Mouse (Mus musculus) heart, adult 8-10 months (tissue): ENCODE measurements around the gene Kcne3. TPM values are rescaled to one million over a fixed set of nuclear protein-coding genes. Genes with fewer than 3 reads are reported as not detected.

Source experiments
- DNase-seq: peaks from one replicate; pipeline ENCODE4 v3.0.0; 2022; ENCODE audit warnings: low spot score
- total RNA-seq, 4 experiments: library from RNA; stranded (reverse); gene quantifications; 2 replicates each; pipeline ENCODE4 v1.2.4; 2022

Gene Kcne3
- 1 to 10 TPM in 1 of 4 experiments, under 1 TPM in 3; 0.28 to 1.5 (median 0.66) TPM for total RNA-seq

DNA sequence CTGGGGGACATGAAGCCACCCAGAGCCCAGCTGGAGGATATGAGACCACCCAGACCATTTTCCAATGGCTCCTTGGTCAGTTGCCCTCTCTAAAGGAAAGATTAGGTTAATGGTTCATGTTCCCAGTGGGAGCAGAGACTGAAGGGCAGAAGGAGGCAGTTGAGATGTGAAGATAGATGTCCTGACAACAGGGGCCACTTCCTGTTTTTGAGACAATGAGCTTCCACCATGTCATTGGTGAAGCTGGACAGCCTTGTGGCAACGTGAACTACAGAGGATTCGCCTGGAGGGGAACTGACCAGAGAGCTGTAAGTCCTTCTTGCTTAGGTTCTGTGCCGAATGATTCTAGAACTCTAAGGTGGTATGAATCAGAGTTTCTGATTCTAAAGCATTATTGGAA is at the start of gene Kcne3:
TSS of gene Kcne3 (plus strand) at position 234 of the 400 bp plus-strand sequence.
- no peak for DNase-seq

DNA sequence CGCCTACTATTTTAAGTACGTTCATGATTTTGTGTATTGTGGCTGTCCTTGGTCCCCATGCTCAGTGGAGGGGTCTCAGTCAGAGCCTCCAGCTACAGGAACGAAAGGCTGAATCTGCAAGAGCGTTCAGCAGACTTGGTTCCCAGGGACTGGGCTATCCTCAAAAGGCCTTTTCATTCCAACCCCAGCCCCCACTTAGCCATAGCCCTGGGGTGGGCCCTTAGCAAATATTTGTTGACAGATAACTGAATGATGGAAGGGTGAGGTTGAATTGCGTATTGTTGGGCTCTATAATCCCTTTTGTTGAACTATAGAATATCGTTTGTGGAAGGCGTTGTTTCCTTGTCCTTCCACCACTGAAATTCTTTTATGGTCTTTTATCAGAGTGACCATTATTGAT is 49.8 kb upstream of the Kcne3 start:
- no peak for DNase-seq

DNA sequence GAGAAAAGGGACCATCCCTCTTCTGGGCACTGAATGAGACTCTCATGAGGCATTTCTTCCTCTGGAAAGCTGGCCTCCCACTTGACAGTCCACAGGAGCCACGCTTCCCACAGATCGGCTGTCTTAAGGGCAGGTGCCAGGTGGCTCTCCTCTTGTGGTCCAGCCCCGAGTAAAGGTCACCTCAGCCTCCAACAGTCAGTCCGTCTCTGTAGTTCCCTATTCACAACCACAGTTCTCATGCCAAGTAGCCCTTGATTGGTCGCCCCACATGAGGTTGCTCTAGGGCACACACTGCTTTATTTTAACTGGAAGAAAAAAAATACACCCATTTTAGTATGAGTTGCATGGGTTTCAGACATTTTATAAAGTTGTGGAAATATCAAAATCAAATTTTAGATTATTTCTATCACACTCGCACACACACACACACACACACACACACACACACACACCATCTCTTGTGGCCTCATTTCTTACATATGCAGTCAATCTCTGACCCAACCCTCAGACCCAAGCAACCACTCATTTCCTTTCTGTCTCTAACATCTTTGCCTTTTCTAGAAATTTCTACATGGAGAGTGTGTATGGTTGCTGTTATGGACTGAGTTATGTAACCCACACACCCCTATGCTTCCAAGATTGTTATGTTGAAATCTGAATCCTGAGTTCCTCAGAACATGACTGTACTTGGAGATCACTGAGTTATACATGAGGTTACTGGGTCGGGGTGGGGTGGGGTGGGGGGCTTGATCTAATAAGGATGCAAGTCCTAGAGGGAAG is 47.9 kb upstream of the Kcne3 start:
- DNase-seq, result no peak

DNA sequence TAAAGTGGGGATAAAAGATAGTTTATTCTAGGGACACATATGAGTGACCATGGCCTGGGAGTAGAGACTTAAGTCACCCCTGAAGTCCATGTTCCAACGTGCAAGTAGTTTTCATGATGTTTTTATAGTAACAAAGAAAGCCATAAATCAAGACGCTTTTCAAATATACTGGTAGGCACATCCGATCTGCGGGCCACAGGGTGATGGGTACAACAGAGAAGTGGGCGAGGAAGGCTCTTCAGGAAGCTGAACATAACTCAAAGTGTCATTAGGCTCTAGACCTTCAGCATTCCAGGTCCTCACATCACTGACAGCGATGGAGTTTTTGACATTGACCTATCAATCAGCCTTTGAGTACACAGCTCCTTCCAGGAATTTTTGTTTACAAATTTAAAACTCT is 45.7 kb upstream of the Kcne3 start:
- no peak for DNase-seq

DNA sequence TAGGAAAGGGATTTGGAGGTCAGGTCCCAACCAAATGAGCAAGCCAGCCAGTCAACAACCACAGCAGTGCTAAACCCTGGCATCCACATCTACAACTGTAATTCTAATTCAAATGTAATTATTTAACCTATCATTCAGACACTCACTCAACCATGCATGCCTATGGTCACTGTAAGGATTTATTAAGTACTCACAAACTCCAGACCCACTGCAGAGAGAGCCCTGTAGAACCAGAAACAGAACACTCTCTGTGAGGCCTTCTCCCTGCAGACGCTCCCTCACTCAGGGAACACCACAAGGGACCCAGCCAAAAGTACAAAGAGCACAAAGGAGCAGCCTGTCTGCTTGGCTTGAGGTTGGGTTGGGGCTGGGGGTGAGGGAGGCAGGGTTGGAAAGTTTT is 43.9 kb upstream of the Kcne3 start:
- no peak for DNase-seq

DNA sequence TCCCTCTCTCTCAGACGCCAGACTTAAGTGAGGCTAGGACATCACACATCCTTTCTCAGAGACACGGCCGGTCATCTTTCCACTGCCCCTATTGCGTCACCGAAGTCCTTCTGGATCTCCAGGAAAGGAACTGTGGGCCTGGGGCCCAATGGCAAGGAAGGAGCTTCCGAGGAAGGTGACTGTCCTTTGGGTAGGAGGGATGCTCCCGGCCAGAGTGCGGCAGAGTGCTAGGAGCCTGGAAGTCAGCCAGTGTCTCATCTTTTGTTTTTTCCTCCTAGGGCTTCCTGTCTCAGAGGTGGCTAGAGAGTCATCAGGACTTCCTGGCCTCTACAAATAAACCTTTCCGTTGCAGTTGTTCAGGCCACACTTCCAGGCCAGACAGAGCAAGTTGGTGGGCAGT is 39.3 kb upstream of the Kcne3 start:
- peak; percentile 28 for DNase-seq

DNA sequence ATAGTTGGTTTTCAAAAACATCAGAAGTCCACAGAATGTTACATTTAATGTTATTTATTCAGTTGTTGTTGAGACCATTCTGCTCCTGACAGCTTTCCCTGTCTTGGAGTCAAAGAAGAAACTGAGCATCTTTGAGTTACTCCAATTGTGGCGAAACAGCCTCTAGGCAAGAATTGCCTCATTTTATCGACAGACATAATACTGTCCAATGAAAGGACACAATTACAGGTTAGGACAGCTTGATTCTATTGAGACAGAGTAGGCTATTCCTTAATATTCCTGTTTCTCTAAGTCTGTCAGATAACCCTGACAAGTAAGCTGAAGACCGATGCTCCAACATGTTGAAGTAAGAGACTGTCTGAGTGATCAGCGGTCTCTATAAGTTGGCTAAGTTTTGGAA is 38.2 kb upstream of the Kcne3 start:
- no peak for DNase-seq

DNA sequence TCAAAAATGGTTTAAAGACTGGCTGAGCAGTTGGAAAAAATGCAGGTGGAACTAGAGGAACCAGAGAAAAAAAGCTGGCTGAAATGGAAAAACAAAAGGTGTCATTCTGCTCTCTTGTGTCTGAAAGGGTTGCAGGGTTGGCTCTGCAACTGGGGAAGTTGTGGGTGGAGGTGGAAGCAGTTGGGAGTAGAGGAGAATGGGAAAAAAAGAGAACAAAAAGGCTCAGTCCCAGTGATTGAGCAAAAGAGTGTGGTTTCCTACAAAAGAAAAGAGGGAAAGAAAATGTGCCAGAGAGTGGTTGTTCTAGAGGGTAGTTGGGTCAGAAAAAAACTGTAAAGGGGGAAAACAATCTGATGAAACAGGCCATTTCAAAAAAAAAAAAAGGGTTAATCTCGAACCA is 35.7 kb upstream of the Kcne3 start:
- no peak for DNase-seq

DNA sequence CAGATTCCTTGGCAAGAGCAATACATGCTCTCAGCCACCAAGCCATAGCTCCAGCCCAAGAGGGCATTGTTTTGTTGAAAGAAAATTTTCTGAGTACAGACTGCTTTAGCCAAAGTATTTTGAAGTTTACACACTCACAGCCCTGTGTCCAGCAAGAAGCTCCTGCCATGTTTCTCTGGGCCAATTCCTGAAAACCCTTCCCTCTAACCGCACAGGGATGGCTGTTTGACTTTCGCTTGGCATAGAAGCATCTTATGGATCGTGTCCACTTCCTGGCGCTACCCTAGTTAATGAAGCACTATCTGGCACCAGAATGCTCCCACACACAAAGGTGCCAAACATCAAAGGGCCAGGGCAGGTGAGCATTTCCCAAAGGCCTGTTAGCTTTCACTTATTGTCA is 27.7 kb upstream of the Kcne3 start:
- DNase-seq, result no peak

DNA sequence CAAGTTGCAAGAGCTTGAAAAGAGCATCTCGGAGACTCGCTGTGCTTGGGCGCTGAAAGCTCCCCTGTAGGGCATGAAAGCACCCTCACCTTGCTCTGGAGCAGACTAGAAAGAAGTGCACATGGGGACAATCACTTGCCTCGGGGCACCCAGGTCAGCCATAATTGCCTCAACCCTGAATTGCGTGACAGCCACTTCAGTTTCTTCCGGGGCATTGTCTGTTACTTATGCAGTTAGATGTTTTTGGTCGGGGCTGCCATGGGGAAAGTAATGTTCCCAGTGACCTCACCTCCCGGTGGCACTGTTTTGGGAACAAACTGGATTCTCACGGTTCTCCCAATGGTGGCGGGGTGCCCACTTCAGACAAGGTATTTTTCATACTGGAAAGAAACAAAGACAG is 26.2 kb upstream of the Kcne3 start:
- no peak for DNase-seq

DNA sequence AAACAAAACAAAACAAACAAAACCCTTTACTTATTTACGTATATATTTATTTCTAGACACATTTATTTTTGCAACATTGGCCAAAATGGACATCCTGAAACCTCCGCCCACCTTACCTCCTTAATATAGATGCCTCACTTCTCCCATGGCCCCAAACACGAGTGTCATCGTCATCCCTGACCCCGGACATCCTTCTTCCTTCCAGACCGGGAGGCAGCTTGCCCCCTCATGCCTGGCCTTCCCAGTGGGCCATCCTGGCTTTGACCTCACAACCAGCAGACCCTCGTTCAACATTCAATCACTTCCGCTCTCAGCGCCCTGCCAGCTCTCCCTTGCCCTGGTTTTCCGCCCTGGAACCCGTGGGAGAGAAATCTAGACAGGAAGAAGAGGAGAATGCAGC is 25.7 kb upstream of the Kcne3 start:
- no peak for DNase-seq

DNA sequence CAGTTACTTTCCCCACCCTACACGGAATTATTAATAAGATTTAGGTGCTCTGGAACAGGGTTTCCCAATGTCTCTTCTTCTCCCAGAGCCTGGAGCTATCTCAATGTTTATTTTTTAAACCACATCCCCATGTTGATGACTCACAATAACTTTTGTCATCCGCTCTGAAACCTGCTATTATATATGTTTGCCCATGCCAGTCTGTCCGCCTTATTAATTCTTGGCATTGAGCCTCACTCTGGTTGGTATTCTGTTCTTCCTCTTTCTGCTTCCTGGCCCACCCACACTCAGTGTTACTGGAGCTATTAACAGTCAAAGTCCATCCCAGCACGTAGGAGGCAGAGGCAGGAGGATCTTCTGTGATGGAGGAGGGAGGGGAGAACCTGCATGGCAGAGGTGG is 18.6 kb upstream of the Kcne3 start:
- no peak for DNase-seq

DNA sequence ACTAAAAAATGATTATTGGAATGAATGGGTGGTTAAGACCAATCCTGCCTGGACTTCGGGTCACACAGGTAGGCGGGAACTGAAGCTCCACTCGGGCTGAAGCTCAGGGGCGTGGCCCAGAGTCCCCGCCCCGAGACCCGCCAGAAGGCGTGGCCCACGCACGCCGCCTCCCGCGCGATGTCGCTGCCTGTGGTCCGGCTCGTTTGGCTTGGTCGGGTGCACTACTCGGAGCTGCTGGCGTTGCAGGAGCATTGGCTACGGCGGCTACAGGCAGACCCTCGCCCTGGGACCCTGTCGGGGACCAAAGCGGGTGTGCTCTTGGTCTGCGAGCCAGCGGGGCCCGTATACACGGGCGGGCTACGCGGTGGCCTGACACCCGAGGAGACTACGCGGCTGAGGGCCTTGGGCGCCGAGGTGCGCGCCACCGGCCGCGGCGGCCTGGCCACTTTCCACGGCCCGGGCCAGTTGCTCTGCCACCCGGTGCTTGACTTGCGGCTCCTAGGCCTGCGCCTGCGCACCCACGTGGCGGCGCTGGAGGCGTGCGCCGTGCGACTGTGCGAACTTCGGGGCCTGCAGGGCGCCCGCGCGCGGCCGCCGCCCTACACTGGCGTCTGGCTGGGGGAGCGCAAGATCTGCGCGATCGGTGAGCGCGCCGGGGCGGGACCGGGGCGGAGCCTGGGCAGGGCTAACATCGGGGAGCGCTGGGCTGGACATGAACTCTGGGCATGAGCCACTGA is 17.0 kb upstream of the Kcne3 start, which contains the start of gene Lipt2:
TSS of gene Lipt2 (plus strand) at position 173 of the 737 bp plus-strand sequence.
- DNase-seq, result peak; percentile 92

DNA sequence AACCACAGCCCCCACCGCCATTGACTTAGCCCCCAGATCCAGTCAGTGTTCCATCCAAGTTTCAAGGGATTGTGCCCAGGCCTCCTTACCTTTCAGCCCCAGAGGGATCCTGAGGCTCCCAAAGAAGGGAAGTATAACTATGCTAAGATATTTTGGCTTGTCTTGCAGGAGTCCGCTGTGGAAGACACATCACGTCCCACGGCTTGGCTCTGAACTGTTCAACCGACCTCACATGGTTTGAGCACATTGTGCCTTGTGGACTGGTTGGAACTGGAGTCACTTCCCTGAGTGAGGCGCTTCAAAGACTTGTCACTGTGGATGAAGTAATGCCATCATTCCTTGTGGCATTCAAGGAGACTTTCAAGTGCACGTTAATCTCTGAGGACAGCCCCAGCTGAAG is 16.3 kb upstream of the Kcne3 start:
- DNase-seq, result peak; percentile 11

DNA sequence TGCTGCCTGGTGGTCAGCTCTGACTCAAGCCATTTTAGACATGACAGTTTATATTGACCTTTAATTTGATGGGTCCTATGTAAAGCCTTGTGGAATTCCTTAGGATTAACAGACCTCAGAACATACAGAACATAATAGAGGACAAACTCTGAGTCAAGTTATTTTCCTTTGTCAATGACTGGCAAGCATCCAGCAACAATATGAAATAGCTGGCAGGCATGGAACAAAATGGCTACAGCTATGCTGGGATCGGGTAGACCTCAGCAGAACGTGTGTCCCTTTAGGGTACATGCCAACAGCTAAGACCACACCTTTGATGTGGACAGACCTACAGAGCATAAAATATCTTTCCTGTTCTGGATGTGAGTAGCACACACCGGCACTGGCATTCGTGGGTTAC is 12.8 kb upstream of the Kcne3 start:
- no peak for DNase-seq

DNA sequence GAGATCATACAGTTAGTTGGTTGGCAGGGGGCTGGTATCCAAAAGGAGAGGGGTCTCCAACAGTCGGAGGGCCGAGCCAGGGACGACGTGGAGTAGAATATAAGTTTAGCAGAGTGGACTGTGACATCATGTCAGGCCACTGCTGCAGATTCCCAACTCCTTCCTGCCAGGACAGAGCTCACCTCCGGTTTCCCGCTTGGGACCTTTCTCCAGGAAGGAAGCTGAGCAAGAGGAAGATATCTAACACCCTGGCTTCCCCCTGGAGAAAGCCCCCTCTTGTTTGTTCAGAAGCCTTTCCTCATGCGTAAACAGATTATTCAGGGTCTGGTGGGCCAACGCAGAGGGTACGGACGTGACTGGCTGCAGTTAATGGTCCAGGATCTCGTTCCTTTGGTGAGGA is 7.6 kb upstream of the Kcne3 start:
- DNase-seq, result peak; percentile 21

DNA sequence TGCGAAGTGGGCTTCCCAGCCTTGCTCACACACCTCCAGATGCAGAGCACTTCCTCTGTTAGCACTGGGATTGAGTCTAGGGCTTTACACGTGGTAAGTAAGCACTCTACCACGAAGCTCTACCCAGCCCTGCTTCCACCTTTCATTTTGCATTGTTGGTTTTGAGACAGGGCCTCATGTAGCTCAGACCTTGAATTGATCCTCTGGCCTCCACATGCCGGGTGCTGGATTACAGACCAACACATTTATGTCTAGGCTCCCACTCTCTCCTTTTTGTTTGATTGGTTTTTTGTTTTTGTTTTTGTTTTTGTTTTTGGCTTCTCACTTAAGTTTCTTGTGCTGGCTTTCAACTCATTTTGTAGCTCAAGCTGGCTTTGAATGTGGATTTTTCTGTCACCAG is 5.5 kb upstream of the Kcne3 start:
- DNase-seq, result no peak

DNA sequence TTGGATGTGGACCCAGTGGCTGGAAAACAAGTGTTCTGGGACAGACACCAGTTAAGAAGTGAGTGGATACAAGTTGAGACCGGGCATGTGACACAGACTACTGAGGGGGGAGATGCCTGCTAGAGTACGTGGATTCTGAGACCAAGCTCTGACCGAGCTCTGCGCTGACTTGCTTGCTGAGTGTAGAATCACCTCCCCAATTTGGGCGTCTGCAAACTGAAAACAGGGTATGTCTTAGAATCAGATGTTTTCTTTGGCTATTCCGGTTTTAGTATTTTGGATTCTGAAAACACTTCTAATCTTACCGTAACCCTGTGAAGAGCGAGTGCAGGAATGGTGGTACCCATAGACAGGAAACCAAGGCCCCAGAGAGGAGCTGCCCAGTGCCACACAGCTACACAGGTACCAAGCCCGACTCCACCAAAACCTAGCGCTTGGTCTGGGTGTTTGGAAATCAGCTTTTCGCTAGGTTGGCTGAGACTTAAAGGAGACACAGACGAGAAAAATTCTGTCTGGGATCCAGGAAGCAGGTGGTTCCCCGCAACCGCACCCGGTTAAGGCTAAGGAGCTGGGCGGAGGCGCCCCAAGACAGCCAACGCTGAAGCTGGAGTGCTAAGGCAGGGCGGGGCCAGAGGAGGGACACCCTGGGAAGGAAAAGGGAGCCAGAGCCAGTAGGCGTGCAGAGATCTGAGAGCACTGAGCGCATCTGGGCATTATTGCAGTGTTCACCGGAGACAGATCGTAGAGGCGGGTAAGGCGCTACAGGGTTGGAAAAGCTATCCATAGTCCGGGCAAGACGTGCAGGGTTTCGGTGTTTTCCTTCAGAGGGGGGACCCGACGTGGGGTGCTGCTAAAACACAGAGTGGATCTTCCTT is 2.0 kb downstream of the Kcne3 start:
- DNase-seq, result peak; percentile 56

DNA sequence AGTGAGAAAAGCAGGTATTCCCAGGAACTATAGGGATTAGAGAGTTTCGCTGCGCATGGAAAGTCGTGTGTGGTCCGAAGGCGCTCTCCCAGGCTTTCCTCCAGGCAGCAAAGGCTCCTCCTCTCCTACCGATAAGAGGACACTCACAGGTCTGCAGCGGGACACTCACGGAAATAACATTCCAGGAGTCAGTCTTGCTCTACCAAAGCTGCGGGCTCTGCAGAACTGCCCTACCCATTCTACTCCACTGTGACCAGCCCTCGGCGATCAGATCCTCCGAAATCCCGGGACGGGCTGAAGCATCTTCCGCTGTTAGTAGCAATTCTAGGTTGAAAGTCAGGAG is 2.6 kb downstream of the Kcne3 start:
- no peak for DNase-seq

DNA sequence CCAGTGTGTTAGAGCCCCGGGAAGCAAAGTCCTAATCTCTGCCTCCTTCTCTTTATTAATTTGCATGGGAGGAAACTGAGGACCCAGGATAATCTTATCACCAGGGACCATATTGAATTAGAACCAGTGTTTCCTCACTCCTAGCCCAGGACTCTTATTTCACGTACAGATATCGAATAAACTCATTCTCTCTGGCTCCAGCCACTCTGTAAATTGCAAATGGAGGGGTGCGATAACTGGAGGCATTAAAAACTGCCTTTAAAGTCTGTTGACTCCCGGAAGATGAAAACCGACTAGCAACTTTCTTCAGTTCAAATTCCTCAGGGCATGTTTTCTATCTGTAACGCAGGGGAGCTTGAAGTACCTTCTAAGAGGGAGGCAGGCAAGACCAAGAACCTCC is 3.1 kb downstream of the Kcne3 start:
- no peak for DNase-seq

DNA sequence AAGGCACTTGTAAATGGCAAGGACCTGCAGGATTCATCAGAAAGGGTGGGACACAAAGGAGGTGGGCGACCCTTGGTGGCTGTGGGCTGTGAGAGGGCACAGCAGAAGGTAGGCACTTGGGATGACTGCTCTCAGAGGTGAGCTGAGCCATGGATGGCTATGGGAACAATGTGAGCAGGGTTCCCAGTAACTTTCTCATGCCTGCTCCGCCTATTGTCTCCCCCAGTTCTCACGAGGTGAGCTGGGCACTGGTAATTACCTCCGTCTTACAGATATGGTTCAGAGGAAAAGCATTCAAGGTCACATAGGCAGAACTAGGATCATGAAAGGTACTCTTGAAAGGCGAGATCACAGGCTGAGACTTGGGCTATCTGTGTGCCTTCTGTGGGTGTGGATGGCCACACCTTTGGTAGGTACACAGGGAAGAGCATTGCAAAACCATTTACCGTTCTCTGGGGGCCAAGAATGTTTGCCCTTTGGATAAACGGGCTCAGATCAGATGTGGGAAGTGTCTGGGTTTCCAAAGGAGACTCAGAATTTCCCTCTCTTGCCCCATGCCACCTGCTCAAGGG is 3.6 kb downstream of the Kcne3 start:
- DNase-seq, result no peak

DNA sequence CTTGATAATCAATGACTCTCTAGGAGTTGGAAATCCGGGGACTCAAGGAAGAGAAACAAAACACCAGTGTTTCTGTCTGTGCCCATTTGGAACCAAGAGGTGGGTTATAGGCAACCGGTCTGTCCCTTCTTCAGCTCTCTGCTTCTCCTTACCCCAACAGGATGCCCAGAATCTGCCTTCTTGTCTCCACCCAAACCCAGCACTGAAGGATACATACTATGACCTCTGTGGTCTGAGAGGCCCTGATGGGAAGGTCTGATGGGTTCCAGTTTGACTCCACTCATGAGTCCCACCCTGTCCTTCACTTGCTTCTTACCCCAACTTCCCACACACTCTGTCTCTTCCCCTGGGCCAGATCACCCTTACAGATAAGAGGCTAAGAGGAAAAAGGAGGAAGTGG is 4.9 kb downstream of the Kcne3 start:
- DNase-seq, result no peak
